Mouse (Mus musculus): ENCODE data around the gene Gab1. TPM values are rescaled to one million over a fixed set of nuclear protein-coding genes. Genes with fewer than 3 reads are reported as not detected.

Gab1 gene
- total RNA-seq, 2 experiments from 2014 or later = 17.7 to 18.5 TPM

DNA sequence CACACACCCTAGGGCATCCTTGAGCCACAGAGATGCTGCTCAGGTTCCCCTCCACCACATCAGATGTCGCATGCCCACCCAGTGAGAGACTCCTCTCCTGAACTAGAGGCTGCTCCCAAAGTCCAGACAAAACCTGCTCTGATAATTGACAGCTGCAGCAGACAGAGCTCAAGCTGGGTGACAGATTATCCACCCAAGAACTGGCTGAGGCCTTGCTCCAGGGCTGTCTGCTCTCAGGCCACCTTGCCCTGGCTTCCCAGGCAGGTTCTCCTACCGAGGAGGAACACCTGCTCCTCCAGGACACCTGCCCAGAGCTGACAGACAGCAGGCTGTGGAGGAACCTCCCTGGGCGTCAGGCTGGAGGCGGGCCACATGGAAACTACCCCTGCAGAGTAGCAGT lies 7.6 kb downstream of the Gab1 start:
- DNase-seq = no peak

DNA sequence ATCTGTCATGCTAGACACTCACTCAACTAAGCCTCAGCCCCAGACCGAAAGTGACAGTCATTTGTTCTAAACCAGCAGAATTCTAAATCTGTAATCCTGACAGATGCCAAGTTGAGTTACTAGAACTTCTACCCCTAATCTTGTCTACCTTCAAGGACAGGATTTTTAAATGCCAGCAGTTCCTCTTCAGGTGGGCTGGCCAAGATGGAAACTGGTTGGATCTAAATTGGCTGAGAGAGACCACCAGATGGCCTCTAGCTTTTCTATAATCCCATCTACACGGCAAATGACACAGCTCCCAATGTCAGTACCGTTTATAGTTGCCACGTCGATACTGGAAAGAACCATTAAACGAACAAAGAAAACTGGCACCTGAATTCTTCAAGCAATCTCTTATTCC lies 8.9 kb downstream of the Gab1 start:
- no peak for DNase-seq

DNA sequence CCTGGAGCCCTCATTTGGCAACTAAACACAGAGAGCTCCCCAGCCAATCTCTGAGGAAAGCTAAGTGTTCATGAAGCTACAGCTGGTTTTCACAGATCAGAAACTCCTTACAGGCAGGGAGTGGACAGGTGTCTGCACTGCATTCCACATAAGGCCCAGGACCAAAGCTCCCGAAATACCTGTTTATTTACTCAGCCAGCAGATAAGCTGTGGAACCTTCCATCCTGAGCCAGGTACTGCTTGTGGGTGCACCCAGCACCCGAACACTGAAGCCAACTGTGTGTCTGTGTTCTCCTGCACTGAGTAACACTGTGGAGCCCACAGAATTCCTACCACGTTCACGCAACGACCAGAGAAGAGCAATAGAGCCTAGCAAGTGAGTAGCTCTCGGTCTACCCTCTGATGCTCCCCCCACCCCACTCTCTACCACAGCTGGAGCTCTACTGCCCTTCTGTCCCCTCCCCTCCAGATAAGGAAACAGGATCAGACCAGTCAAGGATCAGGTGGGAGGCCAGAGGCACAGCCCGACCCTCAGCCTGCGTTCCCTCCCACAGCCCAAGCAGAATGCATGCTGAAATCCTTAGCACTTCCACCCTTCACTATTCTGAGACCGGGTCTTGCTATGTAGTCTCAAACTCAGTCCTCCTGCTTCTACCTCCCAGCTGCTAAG lies 9.6 kb downstream of the Gab1 start:
- no peak for DNase-seq

DNA sequence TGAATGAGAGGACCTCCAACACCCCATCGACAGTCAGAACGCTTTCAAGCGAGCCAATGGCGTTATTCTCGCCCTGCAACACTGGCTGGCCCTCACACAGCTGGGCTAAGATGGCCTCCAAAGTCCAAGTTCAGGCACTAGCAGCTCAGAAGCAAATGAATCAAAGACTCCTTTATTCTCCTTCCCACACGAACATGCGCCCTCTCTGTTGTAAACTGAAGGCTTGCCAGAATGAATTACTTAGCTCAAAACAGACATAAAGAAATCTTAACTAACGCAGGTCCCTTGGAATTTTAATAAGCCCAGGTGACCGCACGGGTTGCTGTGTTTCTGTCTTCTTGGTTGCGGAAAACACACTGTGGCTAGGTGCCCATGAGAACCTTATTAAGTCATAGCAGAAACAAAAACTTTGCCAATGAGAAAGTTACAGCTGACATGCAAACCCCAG lies 10.4 kb downstream of the Gab1 start:
- DNase-seq = peak in 1 of 2 experiments; percentile 42

DNA sequence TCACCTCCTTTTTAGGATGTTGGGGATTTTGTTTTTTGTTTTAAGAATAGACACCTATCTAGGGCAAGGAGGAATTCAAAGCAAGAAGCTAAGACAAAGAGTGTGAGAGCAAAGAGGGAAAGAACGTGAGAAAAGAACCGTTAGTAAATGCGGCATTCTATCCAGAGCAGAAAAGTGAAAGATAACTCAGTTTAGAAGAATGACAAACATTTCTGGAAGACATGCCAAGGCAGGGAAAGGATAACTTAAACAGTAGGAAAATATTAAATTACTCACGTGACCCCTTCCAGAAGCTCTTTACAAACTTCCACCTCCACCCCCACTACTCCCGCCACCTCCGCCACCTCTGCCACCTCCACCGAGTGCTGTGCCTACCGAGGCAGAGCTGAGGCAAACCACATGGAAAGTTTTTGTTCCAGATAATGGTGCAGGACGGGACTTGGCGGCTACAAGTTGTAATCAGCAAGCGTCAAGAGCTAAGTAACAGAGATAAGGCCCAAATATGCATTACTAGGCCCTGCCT lies 11.5 kb downstream of the Gab1 start:
- DNase-seq = no peak

DNA sequence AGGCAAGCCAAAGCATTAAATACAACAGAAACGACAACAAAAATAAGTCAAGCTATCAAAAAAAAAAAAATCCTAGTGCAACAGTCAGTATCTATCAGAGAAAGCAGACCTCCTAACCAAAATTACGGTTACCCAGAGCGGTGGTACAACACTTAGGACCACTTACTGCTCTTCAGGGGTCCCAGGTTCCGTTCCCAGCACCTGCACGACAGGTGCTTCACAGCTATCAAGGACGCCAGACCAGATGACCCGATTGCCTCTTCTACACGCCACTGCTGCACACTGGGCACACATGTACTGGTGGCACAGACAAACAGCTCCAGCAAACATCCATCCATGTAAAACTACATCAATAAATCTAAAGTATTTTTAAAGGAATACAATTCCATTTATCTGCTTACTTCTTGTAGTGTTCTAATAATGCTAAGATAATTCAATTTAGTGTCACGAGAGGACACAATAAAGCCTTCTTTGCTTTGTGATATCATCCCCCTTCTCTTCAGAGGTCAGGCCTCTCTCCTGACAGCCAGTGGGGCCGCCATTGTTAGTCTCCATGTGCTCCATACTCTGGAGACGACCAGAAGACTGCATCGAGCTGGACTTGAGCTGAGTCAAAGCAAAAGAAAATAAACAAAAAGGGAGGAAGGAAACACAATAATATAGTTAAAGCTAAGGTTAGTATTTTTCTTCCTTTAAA lies 12.2 kb downstream of the Gab1 start:
- no peak for DNase-seq

DNA sequence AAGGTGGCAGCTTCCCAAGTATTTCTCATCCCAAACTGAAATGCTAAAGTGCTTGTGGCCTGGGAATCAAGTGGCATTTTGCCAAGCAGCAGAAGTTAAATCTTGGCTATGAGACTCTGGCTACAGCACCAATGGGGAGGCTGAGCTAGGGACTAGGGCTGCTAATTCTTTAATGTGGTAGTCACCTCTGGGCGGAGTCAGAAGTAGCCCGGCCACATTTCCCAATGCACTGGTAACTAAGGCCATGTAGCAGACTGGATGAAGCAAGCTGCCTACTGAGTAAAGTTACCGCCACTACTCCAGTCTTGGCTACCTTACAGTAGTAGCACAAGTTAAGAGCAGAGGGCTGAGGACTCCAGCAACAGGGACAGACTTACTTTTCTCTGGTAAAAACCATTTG lies 12.7 kb downstream of the Gab1 start:
- no peak for DNase-seq

DNA sequence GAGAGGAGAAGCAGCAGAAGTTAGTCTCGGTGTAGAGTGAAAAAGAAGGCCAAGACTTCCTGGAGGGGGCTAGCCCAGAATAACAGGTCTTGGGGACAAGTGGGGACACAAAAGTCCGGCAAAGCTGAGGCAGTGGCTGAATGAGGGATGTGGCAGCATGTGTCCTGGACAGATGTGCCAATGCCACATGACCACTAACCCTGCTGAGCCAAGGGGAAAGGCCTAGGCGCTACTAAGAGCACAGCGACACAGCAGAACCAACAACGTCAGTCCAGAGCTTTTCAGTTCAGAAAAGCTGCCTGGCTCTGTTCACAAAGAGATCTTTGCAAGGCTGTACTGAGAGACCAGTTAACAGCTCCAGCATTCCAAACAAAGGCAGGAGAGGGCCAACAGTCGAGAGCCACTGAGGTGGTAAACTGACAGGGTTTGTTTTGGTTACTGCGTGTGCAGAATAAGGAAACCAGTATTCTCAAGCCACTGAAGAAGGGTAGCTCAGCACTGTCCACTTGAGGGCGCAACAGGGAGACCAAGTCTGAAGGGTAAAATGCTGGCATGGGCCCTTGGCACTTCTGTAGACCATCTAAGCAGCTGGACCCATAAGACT lies 15.0 kb downstream of the Gab1 start:
- peak in 1 of 2 experiments; percentile 37 for DNase-seq

DNA sequence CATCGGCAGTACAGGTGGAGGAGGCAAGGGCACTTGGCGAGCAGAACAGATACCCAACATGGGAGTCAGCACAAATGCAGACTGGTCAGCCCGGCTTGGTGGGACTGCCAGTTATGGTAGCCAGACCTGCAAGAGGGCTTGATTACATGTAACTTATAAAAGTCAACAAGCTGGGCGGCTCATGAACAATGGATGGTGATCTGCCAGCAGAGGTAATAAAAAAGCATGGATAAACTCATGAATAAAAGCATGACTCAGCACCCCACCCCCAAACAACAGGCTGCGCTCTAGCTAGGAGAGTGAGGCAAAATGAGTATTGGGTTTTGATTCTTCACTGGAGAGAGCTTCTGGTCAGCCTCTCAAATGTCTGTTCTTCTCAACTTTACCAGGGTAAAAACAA lies 16.9 kb downstream of the Gab1 start:
- no peak for DNase-seq

DNA sequence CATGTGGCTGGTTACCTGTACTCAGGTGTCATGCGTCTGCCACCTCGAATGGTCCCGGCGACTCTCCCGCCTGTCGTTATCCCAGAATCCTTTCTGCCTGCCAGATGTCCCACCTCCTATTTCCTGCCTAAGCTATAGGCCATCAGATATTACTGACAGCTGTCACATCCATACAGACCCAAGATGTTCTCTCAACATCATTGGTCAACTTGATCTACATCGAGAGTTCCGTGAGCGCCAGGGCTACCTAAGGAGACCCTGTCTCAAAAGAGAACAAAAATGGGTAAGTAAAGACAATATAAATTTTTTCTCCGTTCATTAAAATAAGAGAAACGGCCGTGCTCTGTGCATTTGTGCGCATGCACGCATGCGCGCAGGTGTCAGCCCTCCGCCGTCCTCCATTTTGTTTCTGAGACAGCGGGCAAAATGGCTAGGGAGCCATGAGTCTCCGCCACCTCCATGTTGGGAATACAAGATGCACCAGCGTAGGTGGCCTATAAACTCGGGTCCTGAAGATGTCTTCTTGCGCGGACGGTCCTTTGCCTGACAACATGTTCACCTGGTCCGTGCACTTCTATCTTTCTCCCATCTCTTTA lies 21.0 kb downstream of the Gab1 start:
- DNase-seq = no peak

DNA sequence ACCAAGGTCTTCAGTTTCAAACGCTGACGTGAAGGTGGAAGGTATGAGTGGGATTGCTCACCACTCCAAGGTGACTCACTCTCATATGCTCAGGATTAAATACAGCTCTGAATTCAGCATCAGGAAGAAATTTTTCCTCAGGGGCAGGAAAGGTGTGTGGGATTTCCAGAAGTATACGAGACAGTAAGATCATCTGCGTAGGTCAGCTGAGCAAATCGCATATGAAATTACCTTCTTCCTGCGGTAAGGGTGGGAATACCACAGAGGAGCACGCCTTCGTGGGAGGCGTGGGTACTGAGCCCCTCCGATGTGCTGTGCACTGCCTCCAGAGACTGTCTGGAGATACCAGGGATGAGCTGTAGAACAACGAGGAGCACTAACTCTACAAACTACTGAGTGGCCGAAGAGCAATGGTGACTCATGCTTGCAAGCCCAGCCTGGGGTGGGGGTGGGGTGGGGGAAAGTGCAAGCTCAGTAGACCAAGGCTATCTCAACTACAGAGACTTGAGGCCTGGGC lies 22.4 kb downstream of the Gab1 start:
- no peak for DNase-seq

DNA sequence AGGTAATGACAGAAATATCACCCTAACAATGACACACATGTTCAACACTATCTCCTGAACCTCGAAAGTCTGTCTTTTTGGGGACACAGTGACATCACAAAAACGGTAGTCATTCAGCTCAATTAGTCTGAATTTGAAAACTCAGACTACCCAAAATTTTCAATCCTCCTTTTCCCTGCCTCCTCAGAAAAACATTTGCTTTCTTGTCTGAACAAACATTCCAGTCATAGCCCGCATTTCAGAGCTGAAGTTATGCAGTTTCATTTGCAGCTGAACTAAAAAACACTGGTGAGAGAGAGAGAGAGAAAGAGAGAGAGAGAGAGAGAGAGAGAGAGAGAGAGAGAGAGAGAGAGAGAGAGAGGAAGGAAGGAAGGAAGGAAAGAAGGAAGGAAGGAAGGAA lies 23.2 kb downstream of the Gab1 start:
- DNase-seq = no peak

DNA sequence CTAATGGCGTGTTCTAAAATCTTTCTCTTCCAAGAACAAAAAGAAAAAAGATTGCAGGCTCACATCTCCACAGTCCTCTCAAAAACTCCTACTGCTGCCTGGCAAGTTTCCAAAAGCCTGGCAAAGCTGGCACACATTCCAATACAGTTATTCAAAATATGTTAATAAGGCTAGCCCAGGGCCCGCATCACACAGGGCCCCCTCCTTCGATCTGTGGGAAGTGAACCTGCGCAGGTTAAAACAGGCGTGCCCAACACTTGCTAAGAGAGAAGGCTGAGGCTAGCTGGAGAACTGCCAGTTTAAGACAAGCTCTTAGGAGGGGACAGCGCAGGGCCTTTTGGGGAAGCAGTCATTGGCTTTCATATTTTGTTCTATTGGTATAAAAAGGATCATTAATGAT lies 23.7 kb downstream of the Gab1 start:
- peak; percentile 48 to 55 for DNase-seq

DNA sequence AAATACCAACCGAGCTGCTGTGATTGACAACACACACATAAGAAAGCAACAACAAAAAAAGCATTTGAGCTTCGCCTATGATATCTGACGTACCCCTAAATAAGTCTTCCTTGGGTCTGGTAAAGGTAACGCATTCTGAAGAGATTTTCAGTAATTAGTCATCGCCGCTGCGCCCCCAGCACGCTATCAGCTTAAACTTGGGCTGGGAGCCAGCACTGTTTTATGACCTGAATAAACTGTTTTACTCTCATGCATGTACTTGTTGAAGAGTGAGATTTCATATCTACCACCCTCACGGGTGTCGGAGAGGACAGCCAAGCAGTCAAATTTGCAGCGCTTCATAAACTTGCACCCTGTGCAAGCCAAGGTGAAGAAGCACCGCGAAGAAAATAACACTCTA lies 26.7 kb downstream of the Gab1 start:
- DNase-seq = no peak

DNA sequence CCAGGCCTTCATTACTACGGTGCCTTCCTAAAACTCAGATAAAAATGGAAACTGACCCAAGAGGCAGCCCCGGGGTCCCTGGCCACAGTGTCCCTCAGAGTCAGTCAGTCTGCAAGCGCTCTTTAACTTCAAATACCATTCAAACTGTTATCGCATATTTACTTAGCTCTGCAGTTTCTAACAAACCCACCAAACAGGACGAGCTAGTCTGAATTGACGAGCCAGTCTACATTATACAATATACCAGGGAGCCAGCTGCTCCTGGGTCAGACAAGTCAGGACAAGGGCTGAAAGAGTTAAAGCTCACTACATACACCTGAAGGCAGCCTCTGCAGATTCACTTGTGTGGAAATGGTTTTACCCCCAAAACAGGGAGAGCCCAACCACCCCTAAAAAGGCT lies 27.1 kb downstream of the Gab1 start:
- no peak for DNase-seq

DNA sequence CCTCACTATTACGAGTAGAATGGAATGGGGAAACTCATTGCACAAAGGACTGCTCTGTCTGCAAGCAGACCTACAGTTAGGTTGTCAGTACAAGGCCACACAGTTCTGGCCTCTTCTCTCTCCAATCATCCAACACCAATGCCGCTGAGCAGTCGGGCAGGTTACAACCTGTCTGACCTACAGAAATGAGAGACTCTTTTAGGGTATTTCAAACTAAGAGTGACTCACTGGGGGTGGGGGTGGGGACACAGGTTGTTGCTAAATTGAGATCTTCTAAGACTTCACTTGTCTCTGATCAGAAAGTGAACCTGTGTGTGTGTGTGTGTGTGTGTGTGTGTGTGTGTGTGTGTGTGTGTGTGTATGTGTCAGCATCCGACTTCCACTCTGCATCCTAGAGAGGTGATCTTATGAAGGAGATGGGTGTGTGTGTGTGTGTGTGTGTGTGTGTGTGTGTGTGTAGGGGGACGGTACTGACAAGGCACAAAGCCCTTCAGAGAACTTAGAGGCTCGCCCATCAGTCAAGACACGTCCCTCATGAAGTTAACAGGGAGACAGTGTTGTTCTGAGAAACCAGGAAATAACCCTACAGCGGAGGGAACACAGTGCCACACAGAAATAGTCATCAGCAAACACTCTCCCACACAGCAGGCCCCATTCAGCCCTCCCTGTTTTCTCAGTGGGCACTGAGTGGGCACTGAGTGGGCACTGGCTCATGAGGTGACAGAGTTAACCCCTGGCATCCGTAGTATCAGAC lies 27.7 kb downstream of the Gab1 start:
- no peak for DNase-seq

DNA sequence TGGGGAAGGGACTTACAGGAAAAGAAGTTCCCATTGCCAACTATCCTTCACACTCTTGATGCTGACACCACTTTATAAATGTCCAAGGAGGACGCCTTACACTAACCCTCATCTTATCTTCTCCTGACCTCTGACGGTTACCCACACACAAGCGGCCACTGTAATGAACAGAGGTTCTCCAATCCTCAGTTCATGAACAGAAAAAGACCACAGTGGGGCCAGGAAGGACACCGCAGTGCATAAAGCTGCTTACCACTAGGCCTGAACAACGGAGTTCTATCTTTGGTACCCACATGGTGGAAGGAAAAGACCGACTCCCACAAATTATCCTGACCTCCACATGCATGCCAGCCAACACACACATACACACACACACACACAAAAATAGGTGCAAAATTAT lies 28.7 kb downstream of the Gab1 start:
- DNase-seq = no peak

DNA sequence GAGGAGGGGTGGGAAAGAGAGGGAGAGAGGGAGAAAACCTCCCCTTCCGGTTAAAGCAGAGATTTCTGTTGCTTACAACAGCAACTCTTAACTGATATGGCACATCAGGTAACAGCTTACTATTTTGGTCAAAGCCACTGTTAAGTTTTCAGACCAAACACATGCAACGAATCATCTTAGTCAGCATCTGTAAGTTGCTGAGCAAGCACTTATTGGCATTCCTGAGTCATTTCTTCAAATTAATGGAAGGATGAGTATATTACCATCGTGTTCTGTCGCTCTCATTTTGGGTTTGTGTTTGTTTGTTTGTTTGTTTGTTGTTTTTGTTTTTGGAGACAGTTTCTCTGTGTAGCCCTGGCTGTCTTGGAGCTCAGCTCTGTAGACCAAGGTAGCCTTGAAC lies 30.3 kb downstream of the Gab1 start:
- no peak for DNase-seq

DNA sequence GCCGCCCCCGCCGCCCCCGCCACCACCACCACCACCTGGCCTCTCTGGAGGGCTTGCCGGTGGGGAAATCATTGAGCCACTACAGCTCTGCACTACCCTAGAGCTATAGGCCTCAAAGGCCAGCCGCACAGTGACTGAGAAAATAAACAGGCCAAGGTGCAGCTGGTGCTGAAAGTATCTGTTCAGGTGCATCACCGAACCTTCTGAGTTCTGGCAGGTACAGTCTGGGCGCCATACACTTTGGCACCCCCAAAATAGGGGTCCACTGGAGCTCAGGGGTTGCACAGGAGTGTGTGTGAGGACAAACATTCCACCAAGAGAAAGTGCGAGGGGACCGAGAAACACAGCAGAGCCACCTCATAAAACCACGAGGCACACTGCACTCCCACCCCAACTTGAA lies 31.7 kb downstream of the Gab1 start:
- DNase-seq = no peak

DNA sequence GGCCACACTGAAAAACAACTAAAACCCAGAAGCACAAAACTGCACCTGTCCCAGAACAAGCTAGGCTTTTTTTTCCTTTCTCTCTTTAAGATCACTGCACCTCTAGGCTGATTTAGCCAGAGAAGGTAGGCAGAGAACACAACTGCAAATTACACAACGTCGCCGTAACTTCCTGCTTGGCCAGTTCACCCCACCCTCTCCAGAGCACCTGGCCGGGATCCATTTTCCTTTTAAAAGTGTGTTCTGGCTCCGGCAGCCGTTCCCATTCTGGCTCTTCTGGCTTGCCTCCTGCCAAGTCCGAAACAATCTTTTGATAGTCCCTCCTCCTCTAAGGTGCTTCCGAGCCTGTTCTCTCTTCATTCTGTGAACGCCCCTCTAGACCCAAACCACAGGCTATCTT lies 32.4 kb downstream of the Gab1 start:
- DNase-seq = no peak

DNA sequence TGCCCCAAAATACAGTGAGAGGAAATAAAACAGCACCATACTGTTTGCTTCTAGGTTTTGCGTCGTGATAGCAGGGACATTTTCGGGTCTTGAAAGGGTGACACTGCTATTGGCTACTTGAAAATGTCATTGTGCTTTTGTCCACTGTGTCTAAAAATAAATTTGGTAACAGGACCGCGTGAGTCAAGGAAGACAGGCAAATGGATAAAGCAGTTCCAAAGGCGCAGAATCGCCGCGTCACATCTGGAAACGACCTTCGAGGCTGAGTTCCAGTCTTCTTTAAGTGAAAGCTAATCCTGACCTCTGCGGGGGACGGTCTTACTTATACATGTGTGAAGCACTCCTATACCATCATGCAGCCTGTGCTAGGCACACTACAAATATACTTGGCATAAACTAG lies 35.0 kb downstream of the Gab1 start:
- DNase-seq = no peak

DNA sequence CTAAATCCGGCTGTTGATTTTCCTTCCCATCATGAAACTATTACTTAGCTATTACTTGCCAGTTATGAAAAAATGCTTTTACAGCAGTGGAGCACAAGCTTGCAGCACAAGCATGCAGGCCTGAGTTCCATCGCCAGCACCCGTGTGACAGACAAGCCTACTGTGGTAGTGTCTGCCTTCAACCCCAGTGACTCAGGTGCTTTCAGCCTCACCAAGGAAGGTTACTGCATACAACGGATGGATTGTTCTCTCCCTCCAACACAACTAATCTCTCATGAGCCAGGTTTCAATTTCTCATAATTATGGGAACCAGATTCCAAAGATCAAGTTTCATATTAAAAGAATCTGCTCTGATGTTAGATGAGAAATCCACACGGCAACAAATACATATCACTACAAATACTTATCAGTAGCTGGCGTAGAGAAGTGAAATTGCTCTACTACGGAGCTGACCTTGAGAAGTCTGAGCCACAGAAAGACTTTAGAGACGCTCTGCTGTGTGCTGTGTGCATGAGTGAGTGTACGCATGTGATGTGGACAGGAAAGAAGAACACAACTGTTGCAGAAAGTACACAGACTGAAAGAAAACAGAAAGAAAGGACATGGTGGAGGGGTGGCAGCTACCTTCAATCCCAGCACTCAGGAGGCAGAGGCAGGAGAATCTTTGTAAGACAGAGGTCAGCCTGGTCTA lies 36.4 kb downstream of the Gab1 start:
- DNase-seq = no peak

Data from layer of hippocampus, postnatal 36 days (tissue).